Mouse (Mus musculus): Measurements from ENCODE around the gene Mrgprh. TPM values are rescaled to one million over a fixed set of nuclear protein-coding genes. Genes with fewer than 3 reads are reported as not detected.

Gene Mrgprh
- total RNA-seq, 2 experiments from 2014 or later: 0.28 TPM; not detected in 1

DNA sequence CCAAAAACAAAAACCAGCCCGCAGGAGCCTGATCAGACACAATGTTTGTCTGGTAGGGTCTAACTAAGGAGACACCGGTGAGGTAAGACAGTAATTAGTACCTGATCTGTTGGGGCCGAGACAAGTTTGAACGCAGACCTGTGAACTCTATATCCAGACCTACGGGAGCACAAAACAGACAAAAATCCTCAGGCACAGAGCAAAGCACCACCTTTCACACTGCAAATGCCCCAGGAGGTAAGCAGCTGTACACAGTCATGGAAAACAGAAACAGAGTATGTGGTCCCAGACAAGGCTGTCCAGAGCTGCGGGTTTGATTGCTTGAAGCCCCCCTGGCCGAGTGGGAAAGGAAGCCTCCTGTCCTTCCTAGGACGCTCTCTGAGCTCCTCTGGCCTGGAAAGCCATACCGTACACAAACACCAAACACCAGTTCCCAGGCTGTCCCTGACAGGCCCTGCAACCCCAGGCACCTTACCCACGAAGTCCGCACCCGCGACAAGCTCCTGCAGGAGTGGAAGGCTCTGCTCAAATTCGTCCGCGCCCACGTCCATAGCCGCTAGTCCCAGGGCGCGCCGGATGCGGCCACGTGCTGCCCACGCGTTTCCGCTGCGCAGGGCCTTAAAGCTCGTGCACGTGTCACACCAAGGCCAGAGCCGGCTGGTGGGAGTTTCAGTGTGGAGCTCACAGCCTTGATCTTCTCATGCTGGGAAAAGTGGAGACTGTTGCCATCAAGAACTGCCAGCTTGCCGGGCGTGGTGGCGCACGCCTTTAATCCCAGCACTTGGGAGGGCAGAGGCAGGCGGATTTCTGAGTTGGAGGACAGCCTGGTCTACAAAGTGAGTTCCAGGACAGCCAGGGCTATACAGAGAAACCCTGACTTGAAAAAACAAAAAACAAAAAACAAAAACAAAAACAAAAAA lies 33.8 kb downstream of the Mrgprh start, which contains the start of gene Pnldc1:
Gene Pnldc1 (minus strand): TSS at position 870 of the 920 bp plus-strand sequence.
- DNase-seq (ENCODE audit: extremely low spot score in 1 of 2, low spot score in 2 of 2): no peak
- intact Hi-C loops (cut with DNase I): no loop called here

DNA sequence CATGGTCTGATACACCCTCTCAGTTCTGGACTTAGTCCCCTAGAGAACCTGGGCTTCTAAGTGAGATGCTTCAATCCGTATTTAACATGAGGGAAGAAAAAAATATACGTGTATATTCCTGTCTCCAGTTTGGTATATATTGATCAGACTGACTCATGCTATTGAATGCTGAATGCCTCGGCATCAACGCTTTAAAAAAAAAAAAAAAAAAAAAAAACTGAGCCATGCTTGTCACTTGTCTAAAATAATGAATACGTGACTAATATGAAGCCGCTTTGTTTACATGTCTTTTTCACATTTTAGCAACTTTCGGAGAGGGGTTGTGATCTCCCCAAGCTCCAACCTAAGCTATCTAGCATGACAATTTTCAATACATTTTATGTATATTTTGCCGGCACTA lies 34.6 kb downstream of the Mrgprh start:
- intact Hi-C loops (cut with DNase I): no loop called here
- no peak for DNase-seq (ENCODE audit: extremely low spot score in 1 of 2, low spot score in 2 of 2)

DNA sequence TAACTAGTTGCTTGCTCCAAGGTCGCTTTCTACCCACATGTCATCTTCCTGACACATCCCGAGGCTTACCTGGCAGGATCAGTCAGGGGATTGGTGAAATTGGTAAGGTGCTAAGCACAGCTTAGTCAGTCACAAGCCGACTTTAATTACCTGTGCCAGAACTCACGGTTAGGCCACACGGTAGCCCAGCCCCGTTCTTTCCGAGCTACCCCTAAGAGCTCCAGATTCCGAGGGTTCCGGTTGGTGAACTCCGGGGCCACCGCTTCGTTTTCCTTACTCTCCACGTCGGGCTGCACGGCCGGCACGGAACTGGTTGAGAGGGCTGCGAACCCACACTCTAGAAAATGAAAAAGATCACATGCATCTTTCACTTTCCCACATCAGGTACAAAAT lies 39.6 kb downstream of the Mrgprh start, which contains the start of gene Tcp1:
Gene Tcp1 (plus strand): TSS at position 214 of the 393 bp plus-strand sequence.
- intact Hi-C loops (cut with DNase I): loop anchor here (5.0 kb wide), 1 partner anchor 47 kb away; the partner anchor contains the start of gene Acat2

DNA sequence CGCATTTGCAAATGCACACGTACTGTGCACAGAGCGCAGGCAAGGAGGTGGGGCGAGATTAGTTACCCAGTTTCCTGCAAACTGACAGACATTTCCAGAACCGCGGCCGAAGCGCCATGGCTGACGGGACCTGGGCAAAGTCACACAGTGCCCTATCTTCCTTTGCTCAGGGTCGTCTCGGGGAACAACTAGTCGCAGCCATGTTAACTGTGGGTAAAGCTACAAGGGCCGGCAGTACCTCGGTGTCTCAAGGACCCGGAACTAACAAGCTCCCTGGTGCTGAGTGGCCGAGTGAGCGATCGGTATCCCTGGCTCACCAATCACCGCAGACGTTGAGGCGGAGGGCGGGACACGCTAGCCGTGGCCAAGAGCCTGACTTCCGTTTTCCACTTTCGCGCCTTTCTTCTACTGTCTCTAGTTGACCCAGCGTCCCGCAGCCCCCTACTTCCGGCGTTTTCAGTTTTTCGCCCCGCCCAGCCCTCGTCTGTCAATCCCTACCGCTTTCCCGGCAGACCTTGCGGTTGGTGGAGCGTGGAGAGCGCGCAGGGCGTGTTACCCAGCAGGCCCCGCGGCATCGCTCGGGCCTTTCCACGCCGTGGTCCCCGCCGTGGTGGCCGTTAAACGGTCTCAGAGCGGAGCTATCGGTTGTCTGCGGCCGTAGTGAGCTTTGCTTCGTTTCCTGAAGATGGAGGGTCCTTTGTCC lies 40.2 kb downstream of the Mrgprh start, which contains the start of gene Mrpl18:
Gene Mrpl18 (minus strand): TSS at position 465 of the 703 bp plus-strand sequence.
- DNase-seq (ENCODE audit: extremely low spot score in 1 of 2, low spot score in 2 of 2): peak; percentile 100
- intact Hi-C loops (cut with DNase I): loop anchor here (5.0 kb wide), 1 partner anchor 46 kb away; the partner anchor contains the start of gene Acat2

More for the DNA sequence above, 39.6 kb downstream of the Mrgprh start, which contains the start of gene Tcp1:
- peak in 1 of 2 experiments; percentile 41 for DNase-seq (ENCODE audit: extremely low spot score in 1 of 2, low spot score in 2 of 2)

DNA sequence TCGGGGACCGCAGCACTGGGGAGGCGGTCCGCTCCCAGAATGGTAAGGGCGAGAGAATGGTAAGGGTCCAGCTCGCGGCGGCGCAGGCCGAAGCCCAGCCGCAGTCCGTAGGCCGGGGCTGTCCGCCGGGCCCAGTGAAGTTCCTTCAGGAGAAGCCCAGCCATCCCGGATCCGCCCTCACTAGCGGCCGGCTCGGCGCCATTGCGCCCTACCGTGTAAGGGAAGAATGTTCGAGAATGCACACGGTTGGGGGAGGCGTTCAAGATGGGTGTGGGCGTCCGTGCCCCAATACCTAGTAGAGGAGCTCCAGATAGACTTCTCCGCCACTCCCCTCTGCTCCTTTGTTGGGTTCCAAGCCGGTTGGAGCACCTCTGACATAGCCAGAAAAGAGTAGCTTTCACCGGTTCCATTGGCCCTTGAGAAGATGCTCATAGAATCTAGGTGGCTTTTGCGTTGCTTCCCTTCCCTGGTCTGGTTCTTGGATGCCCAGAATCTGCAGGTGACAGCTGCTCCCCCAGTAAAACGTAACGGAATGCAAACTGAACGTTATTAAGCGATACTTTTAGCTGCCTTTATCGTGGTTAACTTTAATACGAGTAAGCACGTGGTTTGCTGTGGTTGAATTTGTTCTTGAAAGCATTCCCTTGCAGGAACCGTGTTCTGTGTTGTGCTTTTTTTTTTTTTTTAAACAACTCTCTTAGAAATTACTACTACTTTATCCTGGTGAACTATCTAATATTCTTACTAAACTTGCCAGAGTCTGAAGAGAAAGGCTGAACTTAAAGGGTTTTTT lies 41.0 kb downstream of the Mrgprh start:
- DNase-seq (ENCODE audit: extremely low spot score in 1 of 2, low spot score in 2 of 2): peak; percentile 27 to 69
- intact Hi-C loops (cut with DNase I): loop anchor here (5.0 kb wide), 1 partner anchor 46 kb away; the partner anchor contains the start of gene Acat2

DNA sequence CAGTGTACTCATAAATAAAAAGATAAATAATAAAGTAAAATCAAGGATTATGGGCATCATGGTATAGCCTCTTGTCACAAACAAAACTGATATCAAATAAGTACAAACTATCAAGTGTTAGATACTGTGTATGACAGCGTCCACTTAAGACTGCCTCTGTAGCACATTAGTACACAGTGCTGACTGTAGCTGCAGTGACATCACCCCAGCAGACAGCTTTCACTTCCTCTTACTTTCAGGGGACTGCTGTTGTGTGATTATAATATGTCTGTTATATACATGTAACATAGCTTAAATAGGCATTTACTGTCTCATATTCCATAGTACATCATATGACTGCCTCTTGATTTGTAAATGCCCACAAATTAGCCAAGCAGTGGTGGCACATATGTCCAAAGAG lies 45.2 kb downstream of the Mrgprh start:
- intact Hi-C loops (cut with DNase I): no loop called here
- no peak for DNase-seq (ENCODE audit: extremely low spot score in 1 of 2, low spot score in 2 of 2)

DNA sequence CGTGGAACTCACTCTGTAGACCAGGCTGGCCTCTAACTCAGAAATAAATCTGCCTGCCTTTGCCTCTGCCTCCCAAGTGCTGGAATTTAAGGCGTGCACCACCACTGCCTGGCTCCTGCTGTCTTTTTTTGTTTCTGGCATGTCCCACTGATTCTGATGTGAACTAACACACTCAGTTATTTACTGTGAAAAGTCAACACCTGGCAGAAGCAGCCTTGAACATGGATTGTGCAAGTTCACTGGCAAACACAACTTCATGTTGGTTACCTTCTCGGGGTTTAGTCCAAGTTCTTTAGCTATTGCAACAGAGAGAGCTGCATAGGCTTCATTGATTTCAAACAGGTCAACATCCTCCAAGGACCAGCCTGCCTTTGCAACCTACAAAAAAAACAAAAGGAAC lies 49.2 kb downstream of the Mrgprh start:
- no peak for DNase-seq (ENCODE audit: extremely low spot score in 1 of 2, low spot score in 2 of 2)
- intact Hi-C loops (cut with DNase I): no loop called here

DNA sequence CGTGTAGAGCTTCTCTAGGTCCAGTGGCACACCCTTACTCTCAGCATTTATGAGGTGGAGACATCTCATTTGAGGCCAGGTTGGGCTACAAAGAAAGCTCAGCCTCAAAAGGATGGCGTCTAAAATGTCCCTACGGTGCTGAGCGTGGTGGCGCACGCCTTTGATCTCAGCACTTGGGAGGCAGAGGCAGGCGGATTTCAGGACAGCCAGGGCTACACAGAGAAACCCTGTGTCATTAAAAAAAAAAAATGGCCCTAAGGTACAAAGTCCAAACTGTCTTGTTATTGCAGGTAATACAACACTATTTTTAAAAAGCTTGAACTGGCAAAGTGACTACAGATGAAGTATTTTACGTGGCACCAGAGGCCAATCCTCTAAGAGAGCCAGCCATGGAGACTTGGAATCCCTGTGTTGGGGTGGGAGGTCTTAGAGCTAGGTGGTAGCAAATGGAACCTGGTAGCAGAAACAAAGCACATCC lies 49.9 kb downstream of the Mrgprh start:
- DNase-seq (ENCODE audit: extremely low spot score in 1 of 2, low spot score in 2 of 2): no peak
- intact Hi-C loops (cut with DNase I): no loop called here

Small RNA genes lying within 50 kb of the gene (microRNA-seq; reads per million reads assigned to microRNA genes)
- gene Gm24085: not detected

Other genes starting within 250 kb of the Mrgprh start
- gene Slc22a1, start 200.2 kb upstream of the Mrgprh start, total RNA-seq (2021): 1 to 10 TPM; 2.2 to 2.7 TPM
- gene Igf2r, start 106.4 kb upstream of the Mrgprh start, total RNA-seq (2021): 10 to 100 TPM; 24.9 to 25.6 TPM
- gene Mas1, start 7.9 kb upstream of the Mrgprh start, total RNA-seq (2021): 10 to 100 TPM; 14.6 to 16.6 TPM
- 1 to 10 TPM; 2.0 to 2.3 TPM for gene Pnldc1, start 34.2 kb downstream of the Mrgprh start, total RNA-seq (2021)
- gene Tcp1, start 39.7 kb downstream of the Mrgprh start, total RNA-seq (2021): 100 to 1,000 TPM; 230 to 239 TPM
- gene Mrpl18, start 40.3 kb downstream of the Mrgprh start, total RNA-seq (2021): 10 to 100 TPM; 48.1 to 54.4 TPM
- gene Acat3, start 64.6 kb downstream of the Mrgprh start, total RNA-seq (2021): 1 to 10 TPM; 2.0 to 3.5 TPM
- 100 to 1,000 TPM; 112 to 115 TPM for gene Acat2, start 84.7 kb downstream of the Mrgprh start, total RNA-seq (2021)
- 10 to 100 TPM; 63.3 to 65.8 TPM for gene Wtap, start 118.1 kb downstream of the Mrgprh start, total RNA-seq (2021)
- gene Sod2, start 130.8 kb downstream of the Mrgprh start, total RNA-seq (2021): 100 to 1,000 TPM; 227 to 240 TPM
- under 1 TPM in 1 of 2 experiments, not detected in 1; 0.34 TPM for gene Gpr31b, start 176.3 kb downstream of the Mrgprh start, total RNA-seq (2021)
- under 1 TPM; 0.28 to 0.71 TPM for gene Tcp10b, start 185.1 kb downstream of the Mrgprh start, total RNA-seq (2021)